20 mouse cellular contexts compared by ENCODE assay signal in the genomic region with DNA sequence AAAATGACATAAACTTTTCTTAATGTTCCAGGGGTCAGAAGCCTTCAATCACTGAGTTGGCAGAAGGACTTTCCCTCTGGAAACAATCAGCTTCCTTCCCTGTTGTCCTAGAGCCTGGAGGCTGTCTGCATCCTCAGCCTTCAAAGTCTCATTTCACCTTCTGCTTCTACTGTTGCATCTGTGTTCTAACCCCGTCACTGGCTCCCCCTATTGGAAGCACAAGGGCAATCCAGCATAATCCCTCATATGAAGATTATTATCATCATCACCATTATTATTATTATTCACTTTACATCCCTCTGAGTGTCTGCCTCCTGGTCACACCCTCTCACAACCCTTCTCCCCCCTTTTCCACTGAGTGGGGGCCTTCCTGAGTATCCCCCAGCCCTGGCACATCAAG. TPM values are rescaled to one million over a fixed set of nuclear protein-coding genes. Genes with fewer than 3 reads are reported as not detected.
DNase-seq lines count a peak whose midpoint lies in the region; ATAC-seq and TF ChIP-seq lines count a peak whose summit lies in the region.
"Had no signal": no experiment of that assay in that cellular context is flagged by ENCODE, and none has a peak within 500 bp of the region (broad histone marks: within the 10 kb centered on the region; RNA-seq: fewer than 3 reads in every experiment).

No protein-coding gene starts in this region.

- H3K27me3 ChIP-seq in hindbrain, postnatal 0 days (ENCODE audit: insufficient read depth, low read length) = no peaks in the 10 kb centered on the region
- no peaks in the 10 kb centered on the region for H3K27me3 ChIP-seq in hindbrain, embryonic 12.5 days
- no peaks in the 10 kb centered on the region for H3K27me3 ChIP-seq in midbrain, postnatal 0 days (ENCODE audit: insufficient read depth, low read length)
- no peaks in the 10 kb centered on the region for H3K27me3 ChIP-seq in midbrain, embryonic 10.5 days (ENCODE audit: low read depth, poor library complexity, severe bottlenecking)
- H3K27me3 ChIP-seq: limb, embryonic 15.5 days; midbrain, embryonic 12.5 days had no signal

- H3K27ac ChIP-seq in hindbrain, postnatal 0 days = no peak overlapping the region
- H3K27ac ChIP-seq in hindbrain, embryonic 12.5 days = no peak overlapping the region
- H3K27ac ChIP-seq in midbrain, postnatal 0 days (ENCODE audit: low read depth, low read length) = no peak overlapping the region
- H3K27ac ChIP-seq in midbrain, embryonic 10.5 days (replicated peaks) = no peak overlapping the region
- H3K27ac ChIP-seq: limb, embryonic 15.5 days; midbrain, embryonic 12.5 days had no signal

- no peaks in the 10 kb centered on the region for H3K4me1 ChIP-seq in hindbrain, postnatal 0 days (ENCODE audit: insufficient read depth, low read length)
- no peaks in the 10 kb centered on the region for H3K4me1 ChIP-seq in hindbrain, embryonic 12.5 days
- no peaks in the 10 kb centered on the region for H3K4me1 ChIP-seq in midbrain, postnatal 0 days (ENCODE audit: insufficient read depth, low read length)
- no peaks in the 10 kb centered on the region for H3K4me1 ChIP-seq in midbrain, embryonic 10.5 days
- H3K4me1 ChIP-seq: midbrain, embryonic 12.5 days had no signal

- no peak for ATAC-seq in hindbrain, postnatal 0 days
- no peak for ATAC-seq in hindbrain, embryonic 12.5 days (ENCODE audit: low FRiP score)
- ATAC-seq in midbrain, postnatal 0 days (ENCODE audit: low FRiP score) = no peak
- ATAC-seq: forebrain, embryonic 14.5 days; hindbrain, embryonic 16.5 days had no signal

- no peak overlapping the region for H3K4me2 ChIP-seq in hindbrain, postnatal 0 days (ENCODE audit: low read depth, low read length)
- no peak overlapping the region for H3K4me2 ChIP-seq in hindbrain, embryonic 12.5 days (replicated peaks)
- no peak overlapping the region for H3K4me2 ChIP-seq in midbrain, postnatal 0 days (ENCODE audit: low read depth, low read length, poor library complexity, severe bottlenecking)
- H3K4me2 ChIP-seq: limb, embryonic 15.5 days; midbrain, embryonic 12.5 days had no signal

- H3K4me3 ChIP-seq in hindbrain, postnatal 0 days (ENCODE audit: low read length) = no peak overlapping the region
- no peak overlapping the region for H3K4me3 ChIP-seq in hindbrain, embryonic 12.5 days
- H3K4me3 ChIP-seq in midbrain, postnatal 0 days (ENCODE audit: low read depth, low read length) = no peak overlapping the region
- no peak overlapping the region for H3K4me3 ChIP-seq in midbrain, embryonic 10.5 days
- H3K4me3 ChIP-seq: limb, embryonic 15.5 days; midbrain, embryonic 12.5 days; myocyte had no signal

- no peak overlapping the region for H3K9ac ChIP-seq in hindbrain, postnatal 0 days (replicated peaks; ENCODE audit: low read length)
- no peak overlapping the region for H3K9ac ChIP-seq in hindbrain, embryonic 12.5 days
- no peak overlapping the region for H3K9ac ChIP-seq in midbrain, postnatal 0 days (replicated peaks; ENCODE audit: low read length, poor library complexity, severe bottlenecking)
- H3K9ac ChIP-seq: limb, embryonic 15.5 days; midbrain, embryonic 12.5 days had no signal

- WGBS in hindbrain, postnatal 0 days = 36% methylated on average over 1 of the region's 1 CpGs
- 50% methylated on average over 1 of the region's 1 CpGs for WGBS in hindbrain, embryonic 12.5 days
- WGBS in midbrain, postnatal 0 days = 48% methylated on average over 1 of the region's 1 CpGs
- 46% methylated on average over 1 of the region's 1 CpGs for WGBS in midbrain, embryonic 10.5 days

- H3K9me3 ChIP-seq in hindbrain, postnatal 0 days (ENCODE audit: low read length) = no peaks in the 10 kb centered on the region
- H3K9me3 ChIP-seq in hindbrain, embryonic 12.5 days (replicated peaks) = no peaks in the 10 kb centered on the region
- no peaks in the 10 kb centered on the region for H3K9me3 ChIP-seq in midbrain, postnatal 0 days (ENCODE audit: low read length)
- H3K9me3 ChIP-seq in midbrain, embryonic 10.5 days (replicated peaks) = no peaks in the 10 kb centered on the region
- H3K9me3 ChIP-seq: limb, embryonic 15.5 days; midbrain, embryonic 12.5 days had no signal

- H3K36me3 ChIP-seq in hindbrain, postnatal 0 days (ENCODE audit: insufficient read depth, low read length) = no peaks in the 10 kb centered on the region
- H3K36me3 ChIP-seq in hindbrain, embryonic 12.5 days = no peaks in the 10 kb centered on the region
- no peaks in the 10 kb centered on the region for H3K36me3 ChIP-seq in midbrain, postnatal 0 days (ENCODE audit: insufficient read depth, low read length)
- no peaks in the 10 kb centered on the region for H3K36me3 ChIP-seq in midbrain, embryonic 10.5 days
- H3K36me3 ChIP-seq: limb, embryonic 15.5 days; midbrain, embryonic 12.5 days had no signal

- TF ChIP-seq CTCF in hindbrain, postnatal 0 days (IDR thresholded peaks at IDR 0.05; ENCODE audit: low read depth) = peak; percentile 23; the same call in 1 of the 2 replicates
- TF ChIP-seq CTCF in midbrain, postnatal 0 days (IDR thresholded peaks at IDR 0.05) = peak; percentile 13; the same call in 1 of the 2 replicates

- peak; percentile 11 for DNase-seq in adrenal gland, postnatal 14 days
- no peak for DNase-seq in adrenal gland, postnatal 4 days (ENCODE audit: low spot score in 2 of 2)
- no peak for DNase-seq in hindbrain, postnatal 0 days (ENCODE audit: low spot score)
- DNase-seq in midbrain, postnatal 0 days (ENCODE audit: low spot score) = no peak
- DNase-seq in midbrain, embryonic 10.5 days (ENCODE audit: low spot score) = no peak
- no peak for DNase-seq in urinary bladder, adult 2 months (ENCODE audit: low spot score)
- no peak for DNase-seq in thymus, postnatal 4 days
- DNase-seq: adrenal gland, adult 2 months; embryo, embryonic 11 days; heart, postnatal 10 days; kidney, adult 9 months; lung, postnatal 10 days; thymus, postnatal 36 days had no signal

RNA-seq across cellular contexts. Expression of gene Klrg1, which starts 5.6 kb away (rescaled TPM):
- total RNA-seq in adrenal gland, postnatal 14 days (2021) = not detected in 2 replicates
- not detected for total RNA-seq in adrenal gland, postnatal 4 days (2021)
- 0.52 TPM in 1 of 2 replicates, not detected in the other for total RNA-seq in hindbrain, postnatal 0 days (2014; rRNA removed)
- polyA plus RNA-seq in hindbrain, postnatal 0 days (2015; fragmentation: Nextera tagmentation; extraction: Ambion mirVana) = 0.74 and 1.3 TPM in 2 replicates
- polyA plus RNA-seq in hindbrain, embryonic 12.5 days (2016; fragmentation: Nextera tagmentation; extraction: Ambion mirVana) = 0.14 and 0.33 TPM in 2 replicates
- 0.33 and 0.52 TPM in 2 replicates for total RNA-seq in midbrain, postnatal 0 days (2014; rRNA removed)
- polyA plus RNA-seq in midbrain, postnatal 0 days (2015; fragmentation: Nextera tagmentation; extraction: Ambion mirVana) = 1.4 and 1.9 TPM in 2 replicates
- 0.19 TPM in 1 of 2 replicates, not detected in the other for polyA plus RNA-seq in midbrain, embryonic 10.5 days (2016; fragmentation: Nextera tagmentation; extraction: Ambion mirVana)
- 0.57 and 0.59 TPM in 2 replicates for polyA plus RNA-seq in urinary bladder, adult 2 months (2012; rRNA removed)
- total RNA-seq: gastrocnemius, adult 18-20 months; heart, postnatal 10 days had no signal
- polyA plus RNA-seq: adrenal gland, adult 2 months; myocyte had no signal

RNA-seq across cellular contexts. Expression of gene M6pr, which starts 20.3 kb away (rescaled TPM):
- 123 and 132 TPM in 2 replicates for total RNA-seq in adrenal gland, postnatal 14 days (2021)
- 100 to 1,000 TPM; 138 to 140 TPM for total RNA-seq in adrenal gland, postnatal 4 days (2021)
- 48.5 and 48.8 TPM in 2 replicates for total RNA-seq in hindbrain, postnatal 0 days (2014; rRNA removed)
- polyA plus RNA-seq in hindbrain, postnatal 0 days (2015; fragmentation: Nextera tagmentation; extraction: Ambion mirVana) = 46.7 and 48.5 TPM in 2 replicates
- polyA plus RNA-seq in hindbrain, embryonic 12.5 days (2016; fragmentation: Nextera tagmentation; extraction: Ambion mirVana) = 68.7 and 70.4 TPM in 2 replicates
- total RNA-seq in midbrain, postnatal 0 days (2014; rRNA removed) = 47.2 and 51.5 TPM in 2 replicates
- polyA plus RNA-seq in midbrain, postnatal 0 days (2015; fragmentation: Nextera tagmentation; extraction: Ambion mirVana) = 42.1 and 44.0 TPM in 2 replicates
- 94.6 and 95.1 TPM in 2 replicates for polyA plus RNA-seq in midbrain, embryonic 10.5 days (2016; fragmentation: Nextera tagmentation; extraction: Ambion mirVana)
- 115 and 117 TPM in 2 replicates for polyA plus RNA-seq in urinary bladder, adult 2 months (2012; rRNA removed)

RNA-seq across cellular contexts. Expression of gene Phc1, which starts 52.1 kb away (rescaled TPM):
- 16.7 and 24.9 TPM in 2 replicates for total RNA-seq in adrenal gland, postnatal 14 days (2021)
- 10 to 100 TPM; 41.8 to 43.9 TPM for total RNA-seq in adrenal gland, postnatal 4 days (2021)
- 64.0 and 73.6 TPM in 2 replicates for total RNA-seq in hindbrain, postnatal 0 days (2014; rRNA removed)
- polyA plus RNA-seq in hindbrain, postnatal 0 days (2015; fragmentation: Nextera tagmentation; extraction: Ambion mirVana) = 20.5 and 21.1 TPM in 2 replicates
- polyA plus RNA-seq in hindbrain, embryonic 12.5 days (2016; fragmentation: Nextera tagmentation; extraction: Ambion mirVana) = 34.9 and 40.5 TPM in 2 replicates
- total RNA-seq in midbrain, postnatal 0 days (2014; rRNA removed) = 60.5 and 67.1 TPM in 2 replicates
- polyA plus RNA-seq in midbrain, postnatal 0 days (2015; fragmentation: Nextera tagmentation; extraction: Ambion mirVana) = 24.7 and 26.8 TPM in 2 replicates
- polyA plus RNA-seq in midbrain, embryonic 10.5 days (2016; fragmentation: Nextera tagmentation; extraction: Ambion mirVana) = 26.6 and 29.3 TPM in 2 replicates
- polyA plus RNA-seq in urinary bladder, adult 2 months (2012; rRNA removed) = 8.6 and 14.8 TPM in 2 replicates
